Mouse (Mus musculus): Measurements from ENCODE around the gene Phf11c. TPM values are rescaled to one million over a fixed set of nuclear protein-coding genes. Genes with fewer than 3 reads are reported as not detected.
"Not testable (repeated sequence)": the region's sequence is repeated elsewhere in the genome, so short reads cannot be mapped to it uniquely, and the experiment has no call there.

Gene Phf11c
- polyA plus RNA-seq, 1 experiment: 0.70 TPM

GRCm38 (mm10) chr14:59422912-59423663 is 27.9 kb upstream of the Phf11c start:
- TF ChIP-seq POLR2A (IDR thresholded peaks at IDR 0.05; ENCODE audit: borderline replicate concordance, extremely low read depth, low read depth, low read length): no peak
- TF ChIP-seq CTCF (IDR thresholded peaks at IDR 0.05; ENCODE audit: insufficient read depth, low read length): no peak
- Histone ChIP-seq H3K4me3 (replicated peaks; ENCODE audit: extremely low read depth, low read depth, low read length) (no peak overlapping the region), H3K4me1 (ENCODE audit: control insufficient read depth, insufficient read depth, low read length) (no peaks in the 10 kb centered on the region)
- DNase-seq: no peak
- 86% methylated on average over 11 of the region's 11 CpGs for WGBS

- Histone ChIP-seq H3K4me1 (ENCODE audit: control insufficient read depth, insufficient read depth, low read length) (no peaks in the 10 kb centered on the region), H3K4me3 (replicated peaks; ENCODE audit: extremely low read depth, low read depth, low read length) (no peak overlapping the region)
- TF ChIP-seq CTCF (IDR thresholded peaks at IDR 0.05; ENCODE audit: insufficient read depth, low read length) (no peak), POLR2A (IDR thresholded peaks at IDR 0.05; ENCODE audit: borderline replicate concordance, extremely low read depth, low read depth, low read length) (no peak)
- WGBS: 87% methylated on average over 4 of the region's 4 CpGs
- no peak for DNase-seq
These were observed 23.0 kb upstream of the Phf11c start for GRCm38 (mm10) chr14:59418171-59418570.

- not testable (repeated sequence) for H3K4me1 ChIP-seq (ENCODE audit: control insufficient read depth, insufficient read depth, low read length); H3K4me3 ChIP-seq (replicated peaks; ENCODE audit: extremely low read depth, low read depth, low read length); DNase-seq
- WGBS: 91% methylated on average over 2 of the region's 2 CpGs
These were observed 19.8 kb upstream of the Phf11c start for GRCm38 (mm10) chr14:59414979-59415378.

GRCm38 (mm10) chr14:59396999-59397398 is 1.8 kb upstream of the Phf11c start:
- TF ChIP-seq POLR2A (IDR thresholded peaks at IDR 0.05; ENCODE audit: borderline replicate concordance, extremely low read depth, low read depth, low read length): no peak
- TF ChIP-seq CTCF (IDR thresholded peaks at IDR 0.05; ENCODE audit: insufficient read depth, low read length): no peak
- Histone ChIP-seq H3K4me1 (ENCODE audit: control insufficient read depth, insufficient read depth, low read length) (no peaks in the 10 kb centered on the region; the same call in 1 of the 2 replicates), H3K4me3 (replicated peaks; ENCODE audit: extremely low read depth, low read depth, low read length) (no peak overlapping the region)
- WGBS: 65% methylated on average over 2 of the region's 2 CpGs
- no peak for DNase-seq

- WGBS: 54% methylated on average over 4 of the region's 4 CpGs
These were observed 5.0 kb downstream of the Phf11c start for GRCm38 (mm10) chr14:59390181-59390580.

GRCm38 (mm10) chr14:59389532-59389931 is 5.6 kb downstream of the Phf11c start:
- H3K4me3 ChIP-seq (replicated peaks; ENCODE audit: extremely low read depth, low read depth, low read length): no peak overlapping the region
- WGBS: 66% methylated on average over 1 of the region's 1 CpGs
- no peaks in the 10 kb centered on the region for H3K4me1 ChIP-seq (ENCODE audit: control insufficient read depth, insufficient read depth, low read length)
- DNase-seq: no peak
- TF ChIP-seq CTCF (IDR thresholded peaks at IDR 0.05; ENCODE audit: insufficient read depth, low read length) (no peak), POLR2A (IDR thresholded peaks at IDR 0.05; ENCODE audit: borderline replicate concordance, extremely low read depth, low read depth, low read length) (no peak)

More at GRCm38 (mm10) chr14:59390181-59390580, 5.0 kb downstream of the Phf11c start:
- DNase-seq; H3K4me3 ChIP-seq (replicated peaks; ENCODE audit: extremely low read depth, low read depth, low read length); H3K4me1 ChIP-seq (ENCODE audit: control insufficient read depth, insufficient read depth, low read length): not testable (repeated sequence)

GRCm38 (mm10) chr14:59370348-59371068 is 24.7 kb downstream of the Phf11c start:
- TF ChIP-seq POLR2A (IDR thresholded peaks at IDR 0.05; ENCODE audit: borderline replicate concordance, extremely low read depth, low read depth, low read length): no peak
- no peak for TF ChIP-seq CTCF (IDR thresholded peaks at IDR 0.05; ENCODE audit: insufficient read depth, low read length)
- Histone ChIP-seq H3K4me1 (ENCODE audit: control insufficient read depth, insufficient read depth, low read length) (no peaks in the 10 kb centered on the region), H3K4me3 (replicated peaks; ENCODE audit: extremely low read depth, low read depth, low read length) (no peak overlapping the region)
- 92% methylated on average over 25 of the region's 25 CpGs for WGBS
- no peak for DNase-seq

GRCm38 (mm10) chr14:59366386-59367105 is 28.6 kb downstream of the Phf11c start:
- Histone ChIP-seq H3K4me1 (ENCODE audit: control insufficient read depth, insufficient read depth, low read length) (peaks cover 4% of the 10 kb centered on the region; the same call in 1 of the 2 replicates), H3K4me3 (replicated peaks; ENCODE audit: extremely low read depth, low read depth, low read length) (no peak overlapping the region)
- peak; percentile 22 for DNase-seq
- TF ChIP-seq CTCF (IDR thresholded peaks at IDR 0.05; ENCODE audit: insufficient read depth, low read length) (no peak), POLR2A (IDR thresholded peaks at IDR 0.05; ENCODE audit: borderline replicate concordance, extremely low read depth, low read depth, low read length) (no peak)
- WGBS: 67% methylated on average over 8 of the region's 8 CpGs

GRCm38 (mm10) chr14:59365244-59365644 is 29.9 kb downstream of the Phf11c start, which contains the start of gene Phf11d:
Gene Phf11d, minus strand, starts transcription at chr14:59365470.
- Histone ChIP-seq H3K4me1 (ENCODE audit: control insufficient read depth, insufficient read depth, low read length) (peaks cover 4% of the 10 kb centered on the region; the same call in 1 of the 2 replicates), H3K4me3 (replicated peaks; ENCODE audit: extremely low read depth, low read depth, low read length) (peak within 1 kb of the TSS; percentile 97)
- DNase-seq: peak; percentile 60
- WGBS: 13% methylated on average over 6 of the region's 6 CpGs
- peak; percentile 52 for TF ChIP-seq CTCF (IDR thresholded peaks at IDR 0.05; ENCODE audit: insufficient read depth, low read length)
- TF ChIP-seq POLR2A (IDR thresholded peaks at IDR 0.05; ENCODE audit: borderline replicate concordance, extremely low read depth, low read depth, low read length): peak; percentile 61; the same call in 1 of the 2 replicates

- WGBS: 52% methylated on average over 1 of the region's 1 CpGs
- not testable (repeated sequence) for H3K4me1 ChIP-seq (ENCODE audit: control insufficient read depth, insufficient read depth, low read length); DNase-seq
- peak within 1 kb of the TSS; percentile 4 for H3K4me3 ChIP-seq (replicated peaks; ENCODE audit: extremely low read depth, low read depth, low read length)
These were observed 54.0 kb downstream of the Phf11c start, which contains the start of gene Phf11b for GRCm38 (mm10) chr14:59341189-59341588. Gene Phf11b, minus strand, starts transcription at chr14:59341351.

All from lung, adult 2 months (tissue).